Mouse (Mus musculus) adrenal gland, postnatal 10 days (tissue): ENCODE measurements around the gene Map2. TPM values are rescaled to one million over a fixed set of nuclear protein-coding genes. Genes with fewer than 3 reads are reported as not detected.

Source experiments
- DNase-seq: peaks from one replicate; pipeline ENCODE4 v3.0.0; 2021; ENCODE audit warnings: mixed read lengths
- total RNA-seq, 2 experiments: library from RNA; stranded (reverse); gene quantifications; 2 replicates each; pipeline ENCODE4 v1.2.3; 2021

Gene Map2
- total RNA-seq, 2 experiments from 2014 or later: 17.1 to 23.1 TPM

GRCm38 (mm10) chr1:66320378-66321135, 145.5 kb downstream of the Map2 start:
- DNase-seq: no peak

- DNase-seq: no peak
Measured at GRCm38 (mm10) chr1:66321136-66321502, 146.0 kb downstream of the Map2 start.

DNA sequence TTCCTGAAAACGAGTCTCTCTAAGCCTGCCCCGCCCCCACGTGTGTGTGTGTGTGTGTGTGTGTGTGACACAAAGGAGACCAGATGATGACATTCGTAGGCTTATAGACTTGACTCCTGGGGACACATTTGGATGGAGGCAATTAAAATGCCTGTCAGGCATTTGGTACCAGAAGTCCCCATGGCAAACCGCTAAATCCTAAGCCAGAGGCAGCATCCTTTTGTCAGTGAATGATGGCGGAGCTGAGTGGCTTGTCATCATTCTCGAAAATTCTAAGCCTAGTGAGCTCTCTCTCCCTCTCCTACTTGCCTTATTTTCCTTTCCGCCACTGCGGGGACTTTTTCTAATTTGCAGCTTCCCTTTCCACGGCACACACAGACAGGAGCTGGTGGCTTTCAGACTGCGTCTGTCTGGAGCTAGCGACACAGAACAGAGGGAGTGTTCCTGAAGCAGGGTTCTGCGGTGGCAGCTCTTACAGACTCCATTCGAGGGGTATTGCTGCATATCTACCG, 146.6 kb downstream of the Map2 start:
- DNase-seq: peak; percentile 3

- DNase-seq: no peak
Measured at GRCm38 (mm10) chr1:66323461-66323860, 148.4 kb downstream of the Map2 start.

GRCm38 (mm10) chr1:66324951-66325350, 149.9 kb downstream of the Map2 start:
- no peak for DNase-seq

- DNase-seq: no peak
Measured at GRCm38 (mm10) chr1:66328996-66329395, 153.9 kb downstream of the Map2 start.

GRCm38 (mm10) chr1:66329534-66329933, 154.5 kb downstream of the Map2 start:
- no peak for DNase-seq

DNA sequence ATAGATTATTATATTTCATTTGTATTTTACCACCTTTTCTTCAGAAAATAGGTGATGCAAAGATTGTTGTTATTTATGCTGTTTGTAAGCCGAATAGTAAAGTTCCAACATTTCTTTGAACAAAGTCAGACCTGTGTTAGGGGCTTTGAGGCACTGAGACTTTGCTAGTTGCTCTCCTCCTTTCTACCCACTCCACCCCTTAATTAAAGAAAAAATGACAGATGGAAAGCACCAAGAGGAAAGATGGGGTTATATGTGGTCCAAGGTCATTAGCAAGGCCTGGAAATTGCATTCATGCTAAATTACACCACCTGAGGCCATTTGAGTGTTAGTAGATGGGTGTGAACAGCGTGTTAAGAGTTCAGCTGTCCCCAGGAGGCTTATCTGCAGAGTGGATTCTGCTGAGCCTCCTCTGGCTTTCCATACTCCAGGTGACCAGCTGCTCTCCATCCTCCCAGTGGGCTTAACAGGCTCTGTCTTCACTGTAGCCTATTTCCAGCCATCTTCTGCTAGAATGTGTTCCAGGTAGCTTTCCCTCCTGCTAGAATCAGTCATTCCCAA, 160.7 kb downstream of the Map2 start:
- DNase-seq: no peak

- DNase-seq: no peak
Measured at GRCm38 (mm10) chr1:66339213-66339612, 164.1 kb downstream of the Map2 start.

GRCm38 (mm10) chr1:66348404-66349165, 173.5 kb downstream of the Map2 start:
- DNase-seq: no peak

- DNase-seq: no peak
Measured at GRCm38 (mm10) chr1:66349166-66349835, 174.2 kb downstream of the Map2 start.

DNA sequence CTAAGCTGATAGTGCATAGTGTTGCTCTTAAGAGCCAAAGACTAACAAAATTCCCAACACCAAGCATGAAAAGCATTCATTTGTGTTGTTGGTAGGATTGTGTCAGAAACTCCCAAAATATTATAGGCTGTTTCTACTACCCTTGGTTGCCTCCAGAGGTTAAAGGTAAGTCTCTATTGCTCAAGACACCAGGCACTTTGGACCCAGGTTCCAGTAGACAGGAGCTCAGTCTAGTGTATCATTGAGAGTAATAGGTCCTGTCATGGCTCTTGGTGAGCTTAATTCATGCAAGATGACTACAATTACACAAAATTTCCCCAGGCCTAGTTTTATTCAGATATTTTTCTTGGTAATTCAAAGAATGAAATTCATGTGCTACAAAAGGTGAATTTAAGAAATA, 176.3 kb downstream of the Map2 start:
- DNase-seq: no peak

GRCm38 (mm10) chr1:66361799-66362198, 186.7 kb downstream of the Map2 start:
- no peak for DNase-seq

GRCm38 (mm10) chr1:66363285-66363684, 188.2 kb downstream of the Map2 start:
- DNase-seq: no peak

DNA sequence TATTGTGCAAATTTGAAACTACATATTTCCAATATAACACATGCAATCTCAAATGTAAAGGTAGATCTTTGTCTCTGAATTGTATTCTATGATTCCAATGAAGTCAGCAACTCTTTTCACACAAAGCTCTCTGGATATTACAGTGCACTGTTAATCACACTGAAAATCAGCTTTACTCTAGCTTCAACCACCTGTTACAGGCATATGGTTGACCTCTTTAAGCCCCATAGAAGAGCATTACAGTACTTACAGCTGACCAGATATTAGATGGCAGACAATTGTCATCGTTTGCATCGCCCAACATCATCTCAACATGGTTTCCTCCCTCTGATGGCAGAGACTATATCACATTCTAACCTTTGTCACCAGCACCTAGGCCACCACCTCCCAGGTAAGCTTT, 189.3 kb downstream of the Map2 start:
- no peak for DNase-seq

DNA sequence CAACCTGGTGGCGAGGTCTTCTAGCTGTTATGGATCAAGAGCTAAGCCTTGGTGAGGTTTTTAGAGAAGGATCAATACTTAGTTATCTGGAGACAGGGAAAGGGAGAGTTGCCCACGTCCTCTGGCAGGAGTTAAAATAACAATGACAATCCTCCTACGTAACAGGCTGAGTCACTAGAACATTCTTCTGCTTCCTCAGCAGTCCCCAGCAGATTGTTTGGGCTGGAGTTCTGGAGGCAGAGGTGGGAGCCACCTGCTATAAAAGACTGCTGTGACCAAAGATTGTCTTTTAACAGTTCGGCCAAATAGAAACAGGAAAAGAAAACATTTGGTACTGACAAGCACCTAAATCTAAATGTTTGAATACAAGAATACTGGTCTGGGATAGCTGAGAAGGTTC, 190.5 kb downstream of the Map2 start:
- DNase-seq: no peak

GRCm38 (mm10) chr1:66369486-66369885, 194.4 kb downstream of the Map2 start:
- peak; percentile 14 for DNase-seq

DNA sequence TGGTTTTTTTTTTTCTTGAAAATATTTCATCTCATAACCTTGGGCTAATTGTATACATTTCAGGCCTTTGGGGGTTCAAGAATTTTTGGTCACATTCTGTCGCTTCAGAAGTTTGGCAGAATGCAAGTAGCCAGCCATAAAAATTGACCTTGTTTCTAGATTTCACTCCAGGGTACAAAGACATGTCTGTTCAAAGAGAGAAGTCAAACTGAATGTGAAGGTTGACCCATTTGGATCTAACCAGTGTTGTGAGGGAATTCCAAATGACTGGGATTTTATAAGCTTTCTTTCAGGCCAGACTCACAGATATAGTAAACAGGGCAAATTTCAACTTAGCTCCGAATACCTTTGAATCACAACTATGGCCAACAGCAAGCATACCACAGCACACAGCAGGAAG, 196.3 kb downstream of the Map2 start:
- DNase-seq: no peak

- no peak for DNase-seq
Measured at GRCm38 (mm10) chr1:66386321-66386720, 211.2 kb downstream of the Map2 start.

- no peak for DNase-seq
Measured at GRCm38 (mm10) chr1:66386751-66387452, 211.8 kb downstream of the Map2 start.

DNA sequence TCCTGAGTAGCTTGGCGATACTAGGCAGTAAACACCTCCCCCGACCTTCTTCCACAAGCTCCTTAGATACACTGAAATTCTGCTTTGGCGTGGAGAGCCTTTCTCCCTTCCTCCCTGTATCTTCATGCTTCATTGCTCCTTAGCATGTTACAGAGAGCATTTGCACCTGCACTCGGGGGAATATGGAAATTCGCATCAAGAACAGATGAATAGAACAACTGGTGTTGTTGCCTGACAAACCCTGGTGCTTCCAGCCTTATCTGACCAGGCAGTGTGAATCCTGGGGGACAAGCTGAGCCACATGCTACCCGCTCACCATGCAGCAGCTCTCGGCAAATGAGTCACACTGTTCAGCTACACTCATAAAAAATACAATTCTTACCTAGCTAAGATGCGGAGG, 213.5 kb downstream of the Map2 start:
- no peak for DNase-seq
